Mouse (Mus musculus) C2C12 (cell line): ENCODE data around the gene Phactr2. TPM values are rescaled to one million over a fixed set of nuclear protein-coding genes. Genes with fewer than 3 reads are reported as not detected.
"Not testable (repeated sequence)": the region's sequence is repeated elsewhere in the genome, so short reads cannot be mapped to it uniquely, and the experiment has no call there.

Source experiments
- H3K27me3 ChIP-seq: one replicate; pipeline ENCODE4 v1.6.1; 2011; ENCODE audit not compliant: control insufficient read depth, insufficient read depth, insufficient read length
- H3K36me3 ChIP-seq: one replicate; pipeline ENCODE4 v1.6.1; 2011; ENCODE audit not compliant: control insufficient read depth, insufficient read depth
- H3K4me3 ChIP-seq: one replicate; pipeline ENCODE4 v1.5.1; 2011; ENCODE audit warnings: mild to moderate bottlenecking, control low read depth; ENCODE audit not compliant: poor library complexity, insufficient read depth, severe bottlenecking
- H3K79me2 ChIP-seq: one replicate; pipeline ENCODE4 v1.6.1; 2011; ENCODE audit not compliant: control insufficient read depth, insufficient read depth
- H3K79me3 ChIP-seq: one replicate; pipeline ENCODE4 v1.6.1; 2011; ENCODE audit warnings: low read depth, control low read depth
- H3ac ChIP-seq: one replicate; pipeline ENCODE3; 2011; ENCODE audit warnings: low read depth; ENCODE audit not compliant: control insufficient read depth, insufficient read length
- CEBPB ChIP-seq: IDR thresholded peaks from one replicate; pipeline ENCODE4 v1.6.1; 2011; ENCODE audit warnings: low read depth, mild to moderate bottlenecking, control low read depth, moderate library complexity
- CTCF ChIP-seq: IDR thresholded peaks from one replicate; pipeline ENCODE4 v1.5.1; 2011; ENCODE audit not compliant: control insufficient read depth, insufficient read depth, insufficient read length
- FOSL1 ChIP-seq: IDR thresholded peaks from one replicate; pipeline ENCODE4 v1.8.0; 2011; ENCODE audit warnings: mild to moderate bottlenecking, low read length; ENCODE audit not compliant: poor library complexity, insufficient read depth, severe bottlenecking
- MAX ChIP-seq: IDR thresholded peaks from one replicate; pipeline ENCODE4 v1.6.1; 2011; ENCODE audit warnings: mild to moderate bottlenecking, control low read depth
- MYOD1 ChIP-seq: IDR thresholded peaks from one replicate; pipeline ENCODE4 v1.6.1; 2011; ENCODE audit warnings: low read depth; ENCODE audit not compliant: control insufficient read depth, insufficient read length
- MYOG ChIP-seq: IDR thresholded peaks from one replicate; pipeline ENCODE4 v1.6.1; 2011; ENCODE audit not compliant: control insufficient read depth, insufficient read length; ENCODE audit errors: extremely low read depth
- USF1 ChIP-seq: IDR thresholded peaks from one replicate; pipeline ENCODE4 v1.6.1; 2011; ENCODE audit warnings: low read depth, mild to moderate bottlenecking, control low read depth, moderate library complexity
- polyA plus RNA-seq: library from polyadenylated mRNA; unstranded; fragments of >200 nt; fragmentation: generic; extraction: Trizol; gene quantifications from one replicate; pipeline ENCODE4 v1.2.1, GENCODE M21; 2012; ENCODE audit warnings: missing spikeins

Gene Phactr2
- polyA plus RNA-seq, 1 experiment, result not detected

DNA sequence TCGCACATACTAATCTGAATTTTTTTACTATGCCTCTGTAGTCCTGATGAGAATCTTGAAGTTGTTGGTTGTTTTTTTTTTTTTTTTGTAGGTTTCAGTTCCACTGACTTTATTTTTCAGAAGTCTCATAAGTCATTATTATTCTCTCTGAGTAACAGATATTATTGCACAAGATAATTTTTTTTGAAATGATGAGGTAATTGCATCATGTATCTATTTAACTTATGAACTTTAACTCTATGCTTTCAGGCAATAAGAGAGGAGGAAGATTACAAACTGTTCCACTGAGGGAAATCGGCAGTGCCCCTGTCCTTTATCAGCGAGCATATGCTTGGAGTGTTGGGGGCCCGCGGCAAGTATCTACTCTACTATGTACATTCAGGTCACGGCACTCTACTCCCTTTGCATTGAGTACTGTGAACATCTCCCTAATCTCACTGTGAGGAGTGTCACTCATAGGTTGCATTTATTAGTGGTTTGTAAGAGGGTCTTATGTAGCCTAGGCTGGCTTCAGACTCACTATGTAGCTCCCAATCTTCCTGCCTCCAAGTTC is 272.4 kb downstream of the Phactr2 start:
- Histone ChIP-seq H3K4me3 (no peak overlapping the region), H3K79me3 (no peaks in the 10 kb centered on the region), H3K79me2 (no peaks in the 10 kb centered on the region), H3ac (no peak overlapping the region), H3K36me3 (no peaks in the 10 kb centered on the region), H3K27me3 (peaks cover 3% of the 10 kb centered on the region)
- TF ChIP-seq MAX (no peak), FOSL1 (no peak), USF1 (no peak), CEBPB (no peak), CTCF (no peak), MYOG (no peak), MYOD1 (no peak)

DNA sequence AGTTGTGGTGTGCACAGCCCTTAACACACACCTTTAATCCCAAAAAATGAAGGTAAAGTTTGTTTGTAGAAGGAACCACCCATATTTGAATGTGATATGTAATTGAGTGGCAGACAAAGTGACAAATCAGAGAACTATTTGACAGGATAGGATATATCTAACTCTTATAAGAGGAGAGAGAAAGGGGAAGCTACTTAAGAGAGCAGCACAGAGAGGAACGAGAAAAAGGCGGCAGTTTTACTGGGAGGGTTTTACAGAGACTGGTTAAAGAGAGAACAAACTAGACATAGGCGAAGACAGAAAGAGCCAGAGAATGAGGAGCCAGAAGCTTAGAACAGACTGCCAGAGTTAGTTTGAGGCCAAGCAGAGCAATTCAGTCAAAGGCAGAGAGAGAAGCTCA is 273.4 kb downstream of the Phactr2 start:
- H3K27me3 ChIP-seq, result peaks cover 3% of the 10 kb centered on the region
- no peak overlapping the region for H3K4me3 ChIP-seq
- H3K79me3 ChIP-seq, result no peaks in the 10 kb centered on the region
- H3K36me3 ChIP-seq, result no peaks in the 10 kb centered on the region
- H3ac ChIP-seq, result no peak overlapping the region
- TF ChIP-seq MAX, result no peak
- TF ChIP-seq MYOD1, result no peak
- no peak for TF ChIP-seq USF1
- TF ChIP-seq CTCF, result no peak
- no peak for TF ChIP-seq FOSL1
- H3K79me2 ChIP-seq, result no peaks in the 10 kb centered on the region

- Histone ChIP-seq H3K27me3 (peaks cover 3% of the 10 kb centered on the region), H3K79me2 (no peaks in the 10 kb centered on the region), H3K79me3 (no peaks in the 10 kb centered on the region), H3K36me3 (no peaks in the 10 kb centered on the region), H3K4me3 (no peak overlapping the region), H3ac (no peak overlapping the region)
- TF ChIP-seq CTCF, result no peak
- no peak for TF ChIP-seq MYOG
- no peak for TF ChIP-seq CEBPB
- TF ChIP-seq FOSL1, result no peak
- TF ChIP-seq MYOD1, result no peak
- TF ChIP-seq USF1, result no peak
- TF ChIP-seq MAX, result no peak
Observed at GRCm38 (mm10) chr10:13199234-13199633, 275.0 kb downstream of the Phactr2 start.

DNA sequence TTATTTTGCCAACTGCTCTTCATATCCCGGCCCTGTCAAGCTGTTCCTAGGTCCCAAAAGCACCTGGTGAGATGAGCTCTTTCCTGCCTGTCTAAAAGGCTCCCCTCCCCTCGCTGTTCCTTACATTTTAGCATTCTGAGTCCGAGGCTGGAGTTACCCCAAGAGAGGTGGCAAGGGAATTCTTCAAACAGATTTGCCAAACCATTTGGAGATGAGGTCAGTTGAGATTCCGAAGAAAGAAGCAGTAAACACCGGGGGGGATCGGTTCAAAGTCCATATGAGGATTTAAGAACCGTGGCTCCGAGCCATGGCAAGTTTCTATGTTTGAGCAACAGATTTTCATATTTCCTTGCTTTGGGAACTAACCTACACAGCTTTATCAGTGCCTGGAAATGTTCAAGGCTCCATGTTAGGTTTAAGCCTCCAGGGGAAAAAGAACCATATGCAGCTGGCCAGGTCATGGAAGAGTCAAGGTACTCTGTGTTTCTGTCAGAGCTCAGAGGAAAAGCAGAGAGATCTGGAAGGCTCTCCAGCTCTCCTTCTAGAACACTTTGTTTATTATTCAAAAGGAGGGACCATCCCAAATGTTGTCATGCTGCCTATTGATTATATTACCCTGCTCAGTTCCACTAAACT is 277.2 kb downstream of the Phactr2 start:
- H3K4me3 ChIP-seq, result no peak overlapping the region
- no peak overlapping the region for H3ac ChIP-seq
- TF ChIP-seq CTCF, result no peak
- TF ChIP-seq MYOD1, result no peak
- no peak for TF ChIP-seq CEBPB
- TF ChIP-seq MAX, result no peak
- TF ChIP-seq FOSL1, result no peak
- TF ChIP-seq USF1, result no peak
- no peak for TF ChIP-seq MYOG
- H3K79me3 ChIP-seq, result peaks cover 5% of the 10 kb centered on the region
- H3K79me2 ChIP-seq, result peaks cover 8% of the 10 kb centered on the region
- H3K36me3 ChIP-seq, result no peaks in the 10 kb centered on the region
- peaks cover 3% of the 10 kb centered on the region for H3K27me3 ChIP-seq

- not testable (repeated sequence) for H3ac ChIP-seq, H3K4me3 ChIP-seq, H3K27me3 ChIP-seq
- Histone ChIP-seq H3K36me3 (peaks cover 27% of the 10 kb centered on the region), H3K79me2 (peaks cover 17% of the 10 kb centered on the region), H3K79me3 (peaks cover 11% of the 10 kb centered on the region)
Observed at GRCm38 (mm10) chr10:13193496-13193895, 280.7 kb downstream of the Phactr2 start.

GRCm38 (mm10) chr10:13192731-13193351 is 281.4 kb downstream of the Phactr2 start, which contains the start of gene Ltv1:
Ltv1 (minus strand) TSS chr10:13193168.
- Histone ChIP-seq H3K79me2 (peaks cover 19% of the 10 kb centered on the region), H3K27me3 (peaks cover 3% of the 10 kb centered on the region), H3K79me3 (peaks cover 12% of the 10 kb centered on the region), H3K4me3 (peak within 1 kb of the TSS; percentile 98), H3K36me3 (peaks cover 33% of the 10 kb centered on the region), H3ac (peak within 1 kb of the TSS; percentile 92)
- peak; percentile 89 for TF ChIP-seq MAX
- no peak for TF ChIP-seq USF1
- TF ChIP-seq MYOG, result no peak
- TF ChIP-seq MYOD1, result no peak
- no peak for TF ChIP-seq FOSL1
- no peak for TF ChIP-seq CTCF
- peak; percentile 1 for TF ChIP-seq CEBPB
